Mouse (Mus musculus) kidney, embryonic 14.5 days (tissue): ENCODE results near the gene Disp1. TPM values are rescaled to one million over a fixed set of nuclear protein-coding genes. Genes with fewer than 3 reads are reported as not detected.

Experiments
- ATAC-seq: fragments of 200-750 bp; cut with Nextera tagmentation; 2 replicates; pipeline ENCODE4 v1.8.0; 2017; ENCODE audit warnings: moderate number of reproducible peaks, mild to moderate bottlenecking, moderate TSS enrichment, moderate library complexity; ENCODE audit not compliant: low FRiP score, low TSS enrichment
- H3K27ac ChIP-seq: fragments of 300-500 bp; sonication (generic); 2 replicates; pipeline ENCODE4 v1.5.1; 2014; ENCODE audit warnings: low read depth, mild to moderate bottlenecking, low read length, moderate library complexity, mixed read lengths
- H3K27me3 ChIP-seq: fragments of 300-500 bp; sonication (generic); 2 replicates; pipeline ENCODE4 v1.6.1; 2014; ENCODE audit warnings: mild to moderate bottlenecking, low read length; ENCODE audit not compliant: control insufficient read depth, insufficient read depth
- H3K36me3 ChIP-seq: fragments of 300-500 bp; sonication (generic); 2 replicates; pipeline ENCODE4 v1.6.1; 2014; ENCODE audit warnings: low read length, mixed read lengths; ENCODE audit not compliant: control insufficient read depth, insufficient read depth
- H3K4me1 ChIP-seq: fragments of 300-500 bp; sonication (generic); 2 replicates; pipeline ENCODE4 v1.6.1; 2014; ENCODE audit warnings: low read length, mixed read lengths; ENCODE audit not compliant: control insufficient read depth, insufficient read depth
- H3K4me2 ChIP-seq: fragments of 300-500 bp; sonication (generic); replicated peaks from 2 replicates; pipeline ENCODE4 v1.6.1; 2014; ENCODE audit warnings: low read depth, mild to moderate bottlenecking, low read length
- H3K4me3 ChIP-seq: fragments of 300-500 bp; sonication (generic); 2 replicates; pipeline ENCODE4 v1.5.1; 2014; ENCODE audit warnings: mild to moderate bottlenecking, low read length
- H3K9ac ChIP-seq: fragments of 300-500 bp; sonication (generic); 2 replicates; pipeline ENCODE4 v1.6.1; 2014; ENCODE audit warnings: low read depth, mild to moderate bottlenecking, low read length, moderate library complexity
- H3K9me3 ChIP-seq: fragments of 300-500 bp; sonication (generic); 2 replicates; pipeline ENCODE4 v1.6.1; 2016; ENCODE audit warnings: low read length; ENCODE audit not compliant: control insufficient read depth
- WGBS: fragments of 180-500 bp; shearing (Covaris S2); extraction: QIAGEN DNeasy Blood & Tissue Kit; methylation state at CpG from one replicate; pipeline ENCODE4 v1.1.7; 2014; 5-methylcytosine and 5-hydroxymethylcytosine counted together
- microRNA-seq: library from miRNA; unstranded; fragments of <30 nt; microRNA quantifications from one replicate; pipeline ENCODE4, GENCODE M21; 2016
- polyA plus RNA-seq: library from polyadenylated mRNA; unstranded; fragments of >200 nt; fragmentation: Nextera tagmentation; extraction: Ambion mirVana; gene quantifications from 2 replicates; pipeline ENCODE4 v1.2.1, GENCODE M21; 2014

The Disp1 gene
- polyA plus RNA-seq, 1 experiment from 2014 or later, result 16.9 TPM

DNA sequence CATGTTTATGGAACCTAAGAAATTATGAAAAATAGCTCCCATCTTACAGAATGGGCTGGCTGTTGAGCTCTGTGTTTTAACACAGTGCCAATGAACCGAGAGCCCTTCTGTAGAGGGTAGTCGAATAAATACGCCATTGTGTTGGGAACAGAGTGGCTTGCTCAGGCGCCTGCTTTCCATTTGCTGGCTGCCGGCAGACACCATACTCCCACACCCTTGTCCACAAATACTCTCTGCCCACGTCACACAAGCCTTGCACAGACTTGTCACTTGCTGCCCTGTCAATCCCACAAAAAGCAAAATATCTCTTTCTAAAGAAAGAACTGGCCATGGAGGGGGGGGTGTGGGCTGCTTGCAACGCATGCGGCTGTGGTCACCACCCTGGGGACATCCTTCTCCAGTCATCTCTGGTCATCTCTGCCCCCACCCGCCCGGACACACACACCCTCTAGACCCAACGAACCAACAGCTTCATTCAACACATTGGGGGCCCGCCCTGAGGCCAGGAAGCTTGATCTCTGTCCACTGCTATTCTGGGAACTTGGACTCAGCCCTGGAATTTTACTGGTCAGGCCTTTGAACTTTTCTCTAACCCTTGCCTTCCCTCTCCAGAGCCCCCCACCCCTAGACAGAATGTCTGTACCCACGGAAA, 178.0 kb downstream of the Disp1 start:
- H3K27ac ChIP-seq, result no peak overlapping the region
- H3K4me2 ChIP-seq, result no peak overlapping the region
- H3K9me3 ChIP-seq, result no peaks in the 10 kb centered on the region
- no peaks in the 10 kb centered on the region for H3K27me3 ChIP-seq
- ATAC-seq, result no peak
- no peaks in the 10 kb centered on the region for H3K36me3 ChIP-seq
- H3K4me1 ChIP-seq, result peaks cover 17% of the 10 kb centered on the region
- 74% methylated on average over 13 of the region's 13 CpGs for WGBS
- H3K4me3 ChIP-seq, result no peak overlapping the region
- H3K9ac ChIP-seq, result no peak overlapping the region

DNA sequence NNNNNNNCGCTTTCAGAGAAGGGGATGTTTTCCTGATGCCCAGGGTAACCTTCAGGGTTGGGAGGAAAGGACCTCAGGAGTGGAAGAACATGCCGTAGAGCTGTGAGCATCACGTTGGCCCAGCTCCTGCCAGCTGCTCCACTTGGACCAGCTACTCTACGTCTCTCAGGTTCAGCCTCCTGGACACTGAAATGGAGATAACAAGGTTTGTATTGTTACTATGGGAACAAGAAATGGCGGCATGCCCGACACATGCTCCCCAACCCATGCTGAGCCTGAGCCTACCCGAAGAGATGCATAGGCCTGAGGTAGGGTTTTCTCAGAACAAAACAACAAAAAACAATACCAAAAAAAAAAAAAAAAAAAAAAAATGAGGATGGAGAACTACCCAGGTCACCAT, 179.6 kb downstream of the Disp1 start:
- no peak overlapping the region for H3K9ac ChIP-seq
- H3K36me3 ChIP-seq, result no peaks in the 10 kb centered on the region
- H3K27ac ChIP-seq, result no peak overlapping the region
- ATAC-seq, result no peak
- H3K4me2 ChIP-seq, result no peak overlapping the region
- no peak overlapping the region for H3K4me3 ChIP-seq
- 86% methylated on average over 6 of the region's 7 CpGs for WGBS
- no peaks in the 10 kb centered on the region for H3K27me3 ChIP-seq
- H3K9me3 ChIP-seq, result no peaks in the 10 kb centered on the region
- H3K4me1 ChIP-seq, result 0 out of 2 replicates have a peak, but pooled peaks cover 3% of the 10 kb centered on the region

DNA sequence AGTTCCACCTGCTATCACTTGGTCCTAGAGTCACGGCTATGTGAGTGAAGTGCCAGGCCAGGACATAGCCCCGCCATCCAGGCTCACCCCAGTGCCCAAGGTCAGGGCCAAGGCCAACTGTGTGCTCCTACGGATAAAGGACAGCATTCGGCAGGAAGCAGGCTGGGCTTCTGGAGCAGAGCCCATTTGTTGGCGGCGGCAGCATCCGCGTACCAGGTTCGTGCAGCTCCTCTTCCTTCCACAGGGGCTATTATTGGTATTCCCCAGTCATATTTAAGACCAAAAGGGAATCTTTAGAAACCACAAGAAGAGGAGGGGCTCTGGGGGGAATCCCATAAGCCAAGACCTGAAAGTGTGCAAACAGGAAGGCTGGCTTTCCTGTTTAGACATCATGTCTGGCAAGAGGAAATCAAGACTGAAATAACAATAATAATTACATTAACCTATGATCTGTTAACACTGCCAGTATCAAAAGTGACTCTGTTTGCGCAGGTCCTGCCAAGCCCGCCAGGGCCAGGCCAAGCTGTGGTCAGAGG, 180.4 kb downstream of the Disp1 start:
- Histone ChIP-seq H3K9me3 (no peaks in the 10 kb centered on the region), H3K27me3 (no peaks in the 10 kb centered on the region), H3K27ac (no peak overlapping the region), H3K4me2 (no peak overlapping the region), H3K4me3 (no peak overlapping the region), H3K9ac (no peak overlapping the region), H3K36me3 (no peaks in the 10 kb centered on the region), H3K4me1 (no peaks in the 10 kb centered on the region)
- peak; percentile 29; the same call in 1 of the 2 replicates for ATAC-seq
- 71% methylated on average over 11 of the region's 11 CpGs for WGBS

DNA sequence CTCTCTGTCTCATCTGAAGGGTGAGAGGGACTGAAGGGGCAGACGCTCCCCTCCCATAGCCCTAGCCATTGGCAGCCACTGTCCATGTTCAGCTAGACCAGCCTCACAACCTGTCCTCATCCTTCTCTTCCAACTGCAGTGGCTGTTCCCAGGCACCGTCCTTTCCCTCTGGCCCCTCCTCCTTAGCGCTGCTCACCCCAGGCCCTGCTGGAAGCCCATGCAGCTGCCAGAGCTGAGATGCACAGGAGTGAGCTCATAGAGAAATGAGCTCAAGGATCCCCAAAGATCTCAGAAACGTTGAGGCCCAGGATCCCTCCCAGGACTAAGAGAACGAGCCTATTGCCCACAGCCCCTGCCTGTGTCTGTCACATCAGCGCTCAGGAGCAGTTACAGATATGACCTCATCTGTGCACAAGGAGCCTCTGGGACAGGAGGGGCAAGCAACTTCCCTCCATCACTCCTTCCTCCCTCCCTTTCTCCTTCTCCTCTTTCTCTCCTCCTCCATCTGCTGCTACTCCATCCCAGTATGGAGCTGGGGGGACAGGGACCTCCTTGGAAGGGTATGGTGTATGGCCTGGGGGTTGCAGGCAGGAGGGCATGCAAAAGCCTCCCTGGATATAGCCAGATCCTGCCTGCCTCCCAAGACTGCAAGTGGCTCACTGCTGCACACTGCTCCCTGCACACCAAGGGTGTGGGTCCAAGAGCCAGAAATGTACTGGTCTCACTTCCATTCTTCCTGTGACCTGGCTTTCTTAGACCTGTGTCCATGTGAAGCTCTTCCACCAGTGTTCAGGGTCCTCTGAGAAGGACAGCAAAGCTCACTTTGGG, 181.2 kb downstream of the Disp1 start:
- no peaks in the 10 kb centered on the region for H3K36me3 ChIP-seq
- no peaks in the 10 kb centered on the region for H3K9me3 ChIP-seq
- ATAC-seq, result peak; percentile 22; the same call in 1 of the 2 replicates
- no peak overlapping the region for H3K9ac ChIP-seq
- H3K4me3 ChIP-seq, result no peak overlapping the region
- WGBS, result 50% methylated on average over 6 of the region's 6 CpGs
- H3K27me3 ChIP-seq, result no peaks in the 10 kb centered on the region
- H3K27ac ChIP-seq, result no peak overlapping the region
- no peak overlapping the region for H3K4me2 ChIP-seq
- no peaks in the 10 kb centered on the region for H3K4me1 ChIP-seq

DNA sequence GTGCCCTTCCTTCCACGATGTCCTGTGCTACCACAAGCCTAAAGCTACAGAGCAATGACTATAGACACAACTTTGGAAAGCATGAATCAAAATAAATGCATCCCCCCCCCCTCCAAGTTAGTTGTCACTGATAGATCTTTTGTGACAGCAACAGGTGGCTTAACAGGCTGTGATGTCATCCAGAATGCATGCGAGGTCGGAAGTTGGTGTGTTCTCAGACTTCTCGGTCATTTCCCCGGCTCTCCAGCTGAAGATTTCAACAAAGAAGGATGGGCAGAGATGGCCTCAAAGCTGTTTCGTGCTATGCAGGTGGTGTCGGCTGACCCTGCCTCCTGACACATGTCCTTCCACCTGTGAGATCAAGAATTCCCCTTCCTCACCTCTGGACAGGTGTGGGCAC, 181.9 kb downstream of the Disp1 start:
- H3K4me3 ChIP-seq, result no peak overlapping the region
- no peak overlapping the region for H3K4me2 ChIP-seq
- H3K36me3 ChIP-seq, result no peaks in the 10 kb centered on the region
- no peak for ATAC-seq
- H3K4me1 ChIP-seq, result no peaks in the 10 kb centered on the region
- no peak overlapping the region for H3K9ac ChIP-seq
- WGBS, result 76% methylated on average over 7 of the region's 7 CpGs
- H3K27ac ChIP-seq, result no peak overlapping the region
- no peaks in the 10 kb centered on the region for H3K9me3 ChIP-seq
- no peaks in the 10 kb centered on the region for H3K27me3 ChIP-seq

Small RNA genes within 50 kb of the gene (microRNA-seq; reads per million reads assigned to microRNA genes)
- gene Gm24975, result not detected

Other genes starting within 250 kb of the Disp1 start
- 24.9 and 63.1 TPM in 2 replicates for gene Aida, start 75.1 kb upstream of the Disp1 start, polyA plus RNA-seq
- 26.1 and 51.4 TPM in 2 replicates for gene Brox, start 75.7 kb upstream of the Disp1 start, polyA plus RNA-seq
- gene Mia3, start 148.0 kb upstream of the Disp1 start, polyA plus RNA-seq, result 50.8 and 104 TPM in 2 replicates
- 21.0 and 22.4 TPM in 2 replicates for gene Taf1a, start 167.5 kb upstream of the Disp1 start, polyA plus RNA-seq
- 0.21 and 0.22 TPM in 2 replicates for gene Hhipl2, start 196.7 kb upstream of the Disp1 start, polyA plus RNA-seq